Mouse (Mus musculus) brain, embryonic 18.5 days (tissue): ENCODE measurements at regions not wholly inside any gene's neighbourhood (a gene's known extent, or its start where the extent isn't known, plus 50 kb on each side); places are given as distances from the start of the nearest gene placed in this dataset.

Experiments
- DNase-seq: peaks from one replicate; pipeline ENCODE4 v3.0.0-alpha.2; 2012; ENCODE audit warnings: low read depth, low spot score

DNA sequence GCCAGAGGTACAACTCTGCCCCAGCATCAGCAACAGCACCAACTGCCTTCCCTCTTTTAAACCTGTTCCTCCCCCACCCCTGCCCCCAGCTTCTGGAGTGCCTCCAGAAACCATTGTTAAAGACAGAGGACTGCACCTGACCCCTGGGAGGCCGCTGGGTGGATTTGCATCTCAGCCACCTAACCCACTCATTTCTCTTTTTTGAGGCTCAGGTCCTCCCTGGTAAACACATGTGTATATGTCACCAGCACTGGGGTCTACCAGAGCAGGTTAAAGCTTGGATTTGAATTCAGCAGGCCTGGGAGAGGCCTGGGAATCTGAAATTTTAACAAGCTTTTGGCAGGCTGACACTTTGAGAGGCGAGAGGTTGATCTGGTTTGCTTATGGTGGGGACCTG, 63.5 kb upstream of the Kazn start:
- no peak for DNase-seq

- DNase-seq = no peak
These were observed 63.0 kb upstream of the Kazn start for GRCm38 (mm10) chr4:142302041-142302723.

GRCm38 (mm10) chr4:142298770-142299337, 59.7 kb upstream of the Kazn start:
- no peak for DNase-seq

GRCm38 (mm10) chr4:142292760-142293159, 53.6 kb upstream of the Kazn start:
- DNase-seq = no peak

GRCm38 (mm10) chr4:142292334-142292733, 53.1 kb upstream of the Kazn start:
- DNase-seq = no peak

- no peak for DNase-seq
These were observed 52.2 kb upstream of the Kazn start for GRCm38 (mm10) chr4:142291366-142291765.
